ENCODE assay signal across 21 mouse cellular contexts in genomic region chr9:64202866-64203265, GRCm38 (mm10). TPM values are rescaled to one million over a fixed set of nuclear protein-coding genes. Genes with fewer than 3 reads are reported as not detected.
DNase-seq lines count a peak whose midpoint lies in the region; ATAC-seq and TF ChIP-seq lines count a peak whose summit lies in the region.
"Had no signal": no experiment of that assay in that cellular context is flagged by ENCODE, and none has a peak within 500 bp of the region (broad histone marks: within the 10 kb centered on the region; RNA-seq: fewer than 3 reads in every experiment).

No protein-coding gene starts in this region.

- no peak for DNase-seq in liver, postnatal 0 days
- DNase-seq in liver, embryonic 11.5 days (ENCODE audit: low spot score): no peak
- peak; percentile 75 for DNase-seq in Muller cell, postnatal 12 days (ENCODE audit: inconsistent ontology term)
- DNase-seq in adipocyte (ENCODE audit: low spot score): peak; percentile 53
- no peak for DNase-seq in stomach, postnatal 0 days (ENCODE audit: low spot score)
- DNase-seq in gastrocnemius, adult 18-20 months (ENCODE audit: low spot score): no peak
- DNase-seq in lung, postnatal 25 days (ENCODE audit: low spot score): no peak
- DNase-seq: adrenal gland, postnatal 10 days; B cell, adult 2 months; cerebellum, adult 11-12 months; cerebellum, adult 9-10 months; cerebellum, postnatal 25 days; gastrocnemius, adult 2 months; gastrocnemius, postnatal 25 days had no signal

- H3K4me2 ChIP-seq in liver, postnatal 0 days (ENCODE audit: low read depth, low read length): no peak overlapping the region
- H3K4me2 ChIP-seq in liver, embryonic 11.5 days: no peak overlapping the region
- no peak overlapping the region for H3K4me2 ChIP-seq in stomach, postnatal 0 days (replicated peaks; ENCODE audit: low read depth)
- H3K4me2 ChIP-seq: forebrain, embryonic 12.5 days; heart, embryonic 12.5 days; hindbrain, embryonic 14.5 days; intestine, embryonic 15.5 days had no signal

- no peak for TF ChIP-seq CTCF in liver, postnatal 0 days (IDR thresholded peaks at IDR 0.05; ENCODE audit: low read depth)
- no peak for TF ChIP-seq CTCF in stomach, postnatal 0 days (IDR thresholded peaks at IDR 0.05; ENCODE audit: low read depth)

- H3K9ac ChIP-seq in liver, postnatal 0 days (replicated peaks): no peak overlapping the region
- no peak overlapping the region for H3K9ac ChIP-seq in liver, embryonic 11.5 days (ENCODE audit: low read depth, low read length)
- H3K9ac ChIP-seq in stomach, postnatal 0 days (ENCODE audit: low read length): no peak overlapping the region
- H3K9ac ChIP-seq: forebrain, embryonic 12.5 days; heart, embryonic 12.5 days; hindbrain, embryonic 14.5 days; intestine, embryonic 15.5 days had no signal

- H3K27ac ChIP-seq in liver, postnatal 0 days (ENCODE audit: low read depth): peak overlapping the region; percentile 30; the same call in 1 of the 2 replicates
- H3K27ac ChIP-seq in liver, embryonic 11.5 days (ENCODE audit: low read depth, low read length): no peak overlapping the region
- H3K27ac ChIP-seq in stomach, postnatal 0 days (replicated peaks): peak overlapping the region; percentile 69
- H3K27ac ChIP-seq: forebrain, embryonic 12.5 days; gastrocnemius, adult 2 months; hindbrain, embryonic 10.5 days; hindbrain, embryonic 14.5 days; intestine, embryonic 15.5 days had no signal

- no peak for ATAC-seq in liver, postnatal 0 days
- no peak for ATAC-seq in liver, embryonic 11.5 days (replicated peaks; ENCODE audit: low FRiP score)
- no peak for ATAC-seq in stomach, postnatal 0 days (ENCODE audit: low FRiP score, low TSS enrichment)
- ATAC-seq: CD4-positive, CD25-positive, alpha-beta regulatory T cell, adult 4 months; forebrain, embryonic 16.5 days; intestine, embryonic 15.5 days had no signal

- H3K4me3 ChIP-seq in liver, postnatal 0 days (ENCODE audit: low read depth, low read length): no peak overlapping the region
- no peak overlapping the region for H3K4me3 ChIP-seq in liver, embryonic 11.5 days (ENCODE audit: low read depth, low read length)
- no peak overlapping the region for H3K4me3 ChIP-seq in stomach, postnatal 0 days (ENCODE audit: low read depth, low read length)
- H3K4me3 ChIP-seq: forebrain, embryonic 12.5 days; gastrocnemius, adult 2 months; heart, embryonic 12.5 days; hindbrain, embryonic 10.5 days; intestine, embryonic 15.5 days had no signal

- H3K36me3 ChIP-seq in liver, postnatal 0 days (replicated peaks; ENCODE audit: insufficient read depth, low read length): peaks cover 5% of the 10 kb centered on the region
- peaks cover 12% of the 10 kb centered on the region for H3K36me3 ChIP-seq in liver, embryonic 11.5 days (ENCODE audit: control insufficient read depth, insufficient read depth, low read length)
- H3K36me3 ChIP-seq in stomach, postnatal 0 days (ENCODE audit: control insufficient read depth, insufficient read depth, low read length): no peaks in the 10 kb centered on the region

- no peak for TF ChIP-seq EP300 in liver, postnatal 0 days (IDR thresholded peaks at IDR 0.05; ENCODE audit: low read depth)
- TF ChIP-seq EP300 in stomach, postnatal 0 days (optimal IDR thresholded peaks at IDR 0.05): no peak

- H3K9me3 ChIP-seq in liver, postnatal 0 days (ENCODE audit: low read length): no peaks in the 10 kb centered on the region
- no peaks in the 10 kb centered on the region for H3K9me3 ChIP-seq in liver, embryonic 11.5 days (ENCODE audit: control insufficient read depth, low read length)
- H3K9me3 ChIP-seq in stomach, postnatal 0 days (ENCODE audit: control insufficient read depth, low read length): no peaks in the 10 kb centered on the region
- H3K9me3 ChIP-seq: forebrain, embryonic 12.5 days; heart, embryonic 12.5 days; hindbrain, embryonic 10.5 days; intestine, embryonic 15.5 days had no signal

- no peaks in the 10 kb centered on the region for H3K27me3 ChIP-seq in liver, postnatal 0 days (ENCODE audit: insufficient read depth, low read length)
- no peaks in the 10 kb centered on the region for H3K27me3 ChIP-seq in liver, embryonic 11.5 days (replicated peaks; ENCODE audit: control insufficient read depth, insufficient read depth, low read length)
- H3K27me3 ChIP-seq in stomach, postnatal 0 days (ENCODE audit: control insufficient read depth, insufficient read depth, low read length): no peaks in the 10 kb centered on the region
- H3K27me3 ChIP-seq: forebrain, embryonic 12.5 days; heart, embryonic 12.5 days; intestine, embryonic 15.5 days had no signal

- H3K4me1 ChIP-seq in liver, postnatal 0 days (ENCODE audit: insufficient read depth): no peaks in the 10 kb centered on the region
- H3K4me1 ChIP-seq in liver, embryonic 11.5 days (replicated peaks; ENCODE audit: control insufficient read depth, insufficient read depth, low read length): no peaks in the 10 kb centered on the region
- no peaks in the 10 kb centered on the region for H3K4me1 ChIP-seq in stomach, postnatal 0 days (replicated peaks; ENCODE audit: control insufficient read depth, insufficient read depth)
- H3K4me1 ChIP-seq: forebrain, embryonic 12.5 days; hindbrain, embryonic 10.5 days had no signal

RNA-seq across cellular contexts. Expression of gene Snapc5, which starts 23.8 kb away (rescaled TPM):
- 12.7 and 14.8 TPM in 2 replicates for polyA plus RNA-seq in liver, postnatal 0 days (2015; fragmentation: Nextera tagmentation; extraction: Ambion mirVana)
- 24.3 and 25.1 TPM in 2 replicates for polyA plus RNA-seq in liver, embryonic 11.5 days (2014; fragmentation: Nextera tagmentation; extraction: Ambion mirVana)
- 31.8 and 34.4 TPM in 2 replicates for polyA plus RNA-seq in stomach, postnatal 0 days (2015; fragmentation: Nextera tagmentation; extraction: Ambion mirVana)
- 10 to 100 TPM; 23.3 to 24.1 TPM for total RNA-seq in gastrocnemius, adult 18-20 months (2021)

RNA-seq across cellular contexts. Expression of gene Rpl4, which starts 29.7 kb away (rescaled TPM):
- 600 and 612 TPM in 2 replicates for polyA plus RNA-seq in liver, postnatal 0 days (2015; fragmentation: Nextera tagmentation; extraction: Ambion mirVana)
- polyA plus RNA-seq in liver, embryonic 11.5 days (2014; fragmentation: Nextera tagmentation; extraction: Ambion mirVana): 1,747 and 1,789 TPM in 2 replicates
- 902 and 907 TPM in 2 replicates for polyA plus RNA-seq in stomach, postnatal 0 days (2015; fragmentation: Nextera tagmentation; extraction: Ambion mirVana)
- 100 to 1,000 TPM; 623 to 643 TPM for total RNA-seq in gastrocnemius, adult 18-20 months (2021)

RNA-seq across cellular contexts. Expression of gene Zwilch, which starts 30.0 kb away (rescaled TPM):
- polyA plus RNA-seq in liver, postnatal 0 days (2015; fragmentation: Nextera tagmentation; extraction: Ambion mirVana): 2.7 and 4.1 TPM in 2 replicates
- polyA plus RNA-seq in liver, embryonic 11.5 days (2014; fragmentation: Nextera tagmentation; extraction: Ambion mirVana): 45.5 and 47.1 TPM in 2 replicates
- 3.2 and 4.1 TPM in 2 replicates for polyA plus RNA-seq in stomach, postnatal 0 days (2015; fragmentation: Nextera tagmentation; extraction: Ambion mirVana)
- total RNA-seq in gastrocnemius, adult 18-20 months (2021): under 1 TPM; 0.43 to 0.62 TPM

RNA-seq across cellular contexts. Expression of gene Uchl4, which starts 32.1 kb away (rescaled TPM):
- 0.61 and 0.84 TPM in 2 replicates for polyA plus RNA-seq in liver, postnatal 0 days (2015; fragmentation: Nextera tagmentation; extraction: Ambion mirVana)
- polyA plus RNA-seq in liver, embryonic 11.5 days (2014; fragmentation: Nextera tagmentation; extraction: Ambion mirVana): 2.5 and 5.4 TPM in 2 replicates
- polyA plus RNA-seq in stomach, postnatal 0 days (2015; fragmentation: Nextera tagmentation; extraction: Ambion mirVana): 2.0 and 2.2 TPM in 2 replicates
- total RNA-seq in gastrocnemius, adult 18-20 months (2021): 1 to 10 TPM; 1.3 to 2.1 TPM

RNA-seq across cellular contexts. Expression of gene Map2k1, which starts 50.6 kb away (rescaled TPM):
- 27.5 and 28.9 TPM in 2 replicates for polyA plus RNA-seq in liver, postnatal 0 days (2015; fragmentation: Nextera tagmentation; extraction: Ambion mirVana)
- 68.1 and 74.5 TPM in 2 replicates for polyA plus RNA-seq in liver, embryonic 11.5 days (2014; fragmentation: Nextera tagmentation; extraction: Ambion mirVana)
- polyA plus RNA-seq in stomach, postnatal 0 days (2015; fragmentation: Nextera tagmentation; extraction: Ambion mirVana): 84.1 and 85.0 TPM in 2 replicates
- 10 to 100 TPM; 55.8 to 56.9 TPM for total RNA-seq in gastrocnemius, adult 18-20 months (2021)

Comparison
In these comparisons a context has a peak if more than half of its experiments do, and no peak if none do; other contexts are left out.
1. DNase-seq: peak in Muller cell, postnatal 12 days (single experiment) and adipocyte (single experiment); none in liver, postnatal 0 days (single experiment), liver, embryonic 11.5 days (single experiment), stomach, postnatal 0 days (single experiment), gastrocnemius, adult 18-20 months (single experiment) and lung, postnatal 25 days (single experiment).